Mouse (Mus musculus) adrenal gland, postnatal 25 days (tissue): Measurements from ENCODE around the gene Tex36. TPM values are rescaled to one million over a fixed set of nuclear protein-coding genes. Genes with fewer than 3 reads are reported as not detected.

Experiments used
- total RNA-seq: library from RNA; stranded (reverse); gene quantifications from 2 replicates; pipeline ENCODE4 v1.2.3, GENCODE M21; 2021

The Tex36 gene
- total RNA-seq, 1 experiment from 2014 or later: not detected

Other genes starting within 250 kb of the Tex36 start
- gene Edrf1, start 35.4 kb upstream of the Tex36 start, total RNA-seq: 20.7 and 22.8 TPM in 2 replicates
- gene Mmp21, start 77.9 kb upstream of the Tex36 start, total RNA-seq: not detected in 2 replicates
- 54.8 and 64.9 TPM in 2 replicates for gene Bccip, start 107.2 kb upstream of the Tex36 start, total RNA-seq
- gene Uros, start 107.9 kb upstream of the Tex36 start, total RNA-seq: 15.5 and 18.2 TPM in 2 replicates
- 0.46 TPM in 1 of 2 replicates, not detected in the other for gene Fank1, start 174.7 kb upstream of the Tex36 start, total RNA-seq
- 63.6 and 77.9 TPM in 2 replicates for gene Dhx32, start 180.6 kb upstream of the Tex36 start, total RNA-seq